Mouse (Mus musculus) right cerebral cortex, postnatal 25 days (tissue): ENCODE data around the gene Tns1.

Source experiments
- DNase-seq: peaks from one replicate; pipeline ENCODE4 v3.0.0; 2022

The Tns1 gene

GRCm38 (mm10) chr1:73929211-73929951, 194.9 kb downstream of the Tns1 start:
- no peak for DNase-seq

- DNase-seq, result no peak
Measured at GRCm38 (mm10) chr1:73928385-73928784, 195.9 kb downstream of the Tns1 start.

GRCm38 (mm10) chr1:73927819-73928218, 196.4 kb downstream of the Tns1 start:
- no peak for DNase-seq

GRCm38 (mm10) chr1:73926279-73926678, 198.0 kb downstream of the Tns1 start:
- no peak for DNase-seq

GRCm38 (mm10) chr1:73924871-73925610, 199.2 kb downstream of the Tns1 start:
- no peak for DNase-seq

GRCm38 (mm10) chr1:73924210-73924609, 200.0 kb downstream of the Tns1 start:
- no peak for DNase-seq

GRCm38 (mm10) chr1:73923185-73923584, 201.1 kb downstream of the Tns1 start:
- DNase-seq, result no peak

GRCm38 (mm10) chr1:73920701-73921100, 203.5 kb downstream of the Tns1 start:
- DNase-seq, result no peak

GRCm38 (mm10) chr1:73919909-73920308, 204.3 kb downstream of the Tns1 start:
- no peak for DNase-seq

GRCm38 (mm10) chr1:73918001-73918400, 206.2 kb downstream of the Tns1 start:
- DNase-seq, result no peak

GRCm38 (mm10) chr1:73916298-73916697, 208.0 kb downstream of the Tns1 start:
- peak; percentile 1 for DNase-seq

GRCm38 (mm10) chr1:73915218-73916070, 208.8 kb downstream of the Tns1 start:
- DNase-seq, result peak; percentile 54

GRCm38 (mm10) chr1:73914076-73914475, 210.2 kb downstream of the Tns1 start:
- no peak for DNase-seq

GRCm38 (mm10) chr1:73913071-73914005, 210.9 kb downstream of the Tns1 start:
- peak; percentile 3 for DNase-seq

- peak; percentile 0 for DNase-seq
Measured at GRCm38 (mm10) chr1:73912466-73912865, 211.8 kb downstream of the Tns1 start.

- DNase-seq, result peak; percentile 3
Measured at GRCm38 (mm10) chr1:73911981-73912380, 212.3 kb downstream of the Tns1 start.

GRCm38 (mm10) chr1:73910701-73911100, 213.5 kb downstream of the Tns1 start:
- peak; percentile 3 for DNase-seq

- DNase-seq, result peak; percentile 2
Measured at GRCm38 (mm10) chr1:73910111-73910510, 214.1 kb downstream of the Tns1 start.

GRCm38 (mm10) chr1:73909191-73909983, 214.9 kb downstream of the Tns1 start:
- DNase-seq, result peak; percentile 0

- DNase-seq, result no peak
Measured at GRCm38 (mm10) chr1:73908081-73908960, 215.9 kb downstream of the Tns1 start.
